Mouse (Mus musculus): ENCODE data around the gene Cd2ap. TPM values are rescaled to one million over a fixed set of nuclear protein-coding genes. Genes with fewer than 3 reads are reported as not detected.
"Not testable (repeated sequence)": the region's sequence is repeated elsewhere in the genome, so short reads cannot be mapped to it uniquely, and the experiment has no call there.

The Cd2ap gene
- polyA plus RNA-seq, 1 experiment from 2014 or later, result 37.4 TPM

- H3K4me3 ChIP-seq (ENCODE audit: low read depth, low read length), result no peak overlapping the region
- no peak for TF ChIP-seq CTCF (IDR thresholded peaks at IDR 0.05; ENCODE audit: low read depth)
- H3K27ac ChIP-seq (ENCODE audit: low read depth, low read length), result peak overlapping the region; percentile 72
- no peaks in the 10 kb centered on the region for H3K27me3 ChIP-seq (replicated peaks; ENCODE audit: control insufficient read depth, insufficient read depth, low read length)
- no peak overlapping the region for H3K9ac ChIP-seq (ENCODE audit: low read depth, low read length)
- WGBS, result 22% methylated on average over 9 of the region's 9 CpGs
- peak; percentile 74 for ATAC-seq
- H3K36me3 ChIP-seq (ENCODE audit: control insufficient read depth, insufficient read depth), result no peaks in the 10 kb centered on the region
- no peak overlapping the region; the same call in 1 of the 2 replicates for H3K4me2 ChIP-seq (replicated peaks; ENCODE audit: low read depth)
- H3K4me1 ChIP-seq (replicated peaks; ENCODE audit: control insufficient read depth, insufficient read depth, low read length), result no peaks in the 10 kb centered on the region
- no peaks in the 10 kb centered on the region for H3K9me3 ChIP-seq (ENCODE audit: control insufficient read depth)
These were observed 32.9 kb upstream of the Cd2ap start for GRCm38 (mm10) chr17:42909376-42909775.

GRCm38 (mm10) chr17:42908744-42909370 lies 32.4 kb upstream of the Cd2ap start:
- Histone ChIP-seq H3K4me2 (replicated peaks; ENCODE audit: low read depth) (peak overlapping the region; percentile 31; the same call in 1 of the 2 replicates), H3K27ac (ENCODE audit: low read depth, low read length) (peak overlapping the region; percentile 72), H3K4me1 (replicated peaks; ENCODE audit: control insufficient read depth, insufficient read depth, low read length) (no peaks in the 10 kb centered on the region), H3K27me3 (replicated peaks; ENCODE audit: control insufficient read depth, insufficient read depth, low read length) (no peaks in the 10 kb centered on the region), H3K4me3 (ENCODE audit: low read depth, low read length) (no peak overlapping the region), H3K9ac (ENCODE audit: low read depth, low read length) (no peak overlapping the region), H3K9me3 (ENCODE audit: control insufficient read depth) (no peaks in the 10 kb centered on the region), H3K36me3 (ENCODE audit: control insufficient read depth, insufficient read depth) (no peaks in the 10 kb centered on the region)
- peak; percentile 90 for ATAC-seq
- WGBS, result 21% methylated on average over 9 of the region's 9 CpGs
- 0 out of 2 replicates have a peak, but pooled peaks have one; percentile 12 for TF ChIP-seq CTCF (IDR thresholded peaks at IDR 0.05; ENCODE audit: low read depth)

- ATAC-seq, result no peak
- Histone ChIP-seq H3K9ac (ENCODE audit: low read depth, low read length) (no peak overlapping the region), H3K27me3 (replicated peaks; ENCODE audit: control insufficient read depth, insufficient read depth, low read length) (no peaks in the 10 kb centered on the region), H3K9me3 (ENCODE audit: control insufficient read depth) (no peaks in the 10 kb centered on the region), H3K4me1 (replicated peaks; ENCODE audit: control insufficient read depth, insufficient read depth, low read length) (no peaks in the 10 kb centered on the region), H3K4me2 (replicated peaks; ENCODE audit: low read depth) (no peak overlapping the region), H3K4me3 (ENCODE audit: low read depth, low read length) (no peak overlapping the region), H3K36me3 (ENCODE audit: control insufficient read depth, insufficient read depth) (no peaks in the 10 kb centered on the region), H3K27ac (ENCODE audit: low read depth, low read length) (peak overlapping the region; percentile 72)
- 65% methylated on average over 3 of the region's 3 CpGs for WGBS
- TF ChIP-seq CTCF (IDR thresholded peaks at IDR 0.05; ENCODE audit: low read depth), result no peak
These were observed 31.7 kb upstream of the Cd2ap start for GRCm38 (mm10) chr17:42908136-42908535.

GRCm38 (mm10) chr17:42906456-42906855 lies 30.0 kb upstream of the Cd2ap start:
- H3K4me1 ChIP-seq (replicated peaks; ENCODE audit: control insufficient read depth, insufficient read depth, low read length); H3K27me3 ChIP-seq (replicated peaks; ENCODE audit: control insufficient read depth, insufficient read depth, low read length); H3K4me3 ChIP-seq (ENCODE audit: low read depth, low read length); H3K27ac ChIP-seq (ENCODE audit: low read depth, low read length); H3K9me3 ChIP-seq (ENCODE audit: control insufficient read depth); H3K9ac ChIP-seq (ENCODE audit: low read depth, low read length); H3K4me2 ChIP-seq (replicated peaks; ENCODE audit: low read depth); H3K36me3 ChIP-seq (ENCODE audit: control insufficient read depth, insufficient read depth); ATAC-seq: not testable (repeated sequence)
- WGBS, result 85% methylated on average over 1 of the region's 1 CpGs

GRCm38 (mm10) chr17:42905919-42906318 lies 29.5 kb upstream of the Cd2ap start:
- WGBS, result 80% methylated on average over 6 of the region's 6 CpGs
- TF ChIP-seq CTCF (IDR thresholded peaks at IDR 0.05; ENCODE audit: low read depth), result no peak
- no peak overlapping the region for H3K4me3 ChIP-seq (ENCODE audit: low read depth, low read length)
- no peaks in the 10 kb centered on the region for H3K4me1 ChIP-seq (replicated peaks; ENCODE audit: control insufficient read depth, insufficient read depth, low read length)
- H3K9me3 ChIP-seq (ENCODE audit: control insufficient read depth), result no peaks in the 10 kb centered on the region
- H3K27ac ChIP-seq (ENCODE audit: low read depth, low read length), result no peak overlapping the region
- no peak for ATAC-seq
- no peaks in the 10 kb centered on the region for H3K36me3 ChIP-seq (ENCODE audit: control insufficient read depth, insufficient read depth)
- no peak overlapping the region for H3K9ac ChIP-seq (ENCODE audit: low read depth, low read length)
- no peak overlapping the region for H3K4me2 ChIP-seq (replicated peaks; ENCODE audit: low read depth)
- H3K27me3 ChIP-seq (replicated peaks; ENCODE audit: control insufficient read depth, insufficient read depth, low read length), result no peaks in the 10 kb centered on the region

- H3K4me2 ChIP-seq (replicated peaks; ENCODE audit: low read depth), result no peak overlapping the region
- H3K27me3 ChIP-seq (replicated peaks; ENCODE audit: control insufficient read depth, insufficient read depth, low read length), result no peaks in the 10 kb centered on the region
- peak; percentile 90 for ATAC-seq
- 26% methylated on average over 2 of the region's 2 CpGs for WGBS
- no peak for TF ChIP-seq CTCF (IDR thresholded peaks at IDR 0.05; ENCODE audit: low read depth)
- no peak overlapping the region for H3K4me3 ChIP-seq (ENCODE audit: low read depth, low read length)
- no peaks in the 10 kb centered on the region for H3K36me3 ChIP-seq (ENCODE audit: control insufficient read depth, insufficient read depth)
- H3K9ac ChIP-seq (ENCODE audit: low read depth, low read length), result no peak overlapping the region
- H3K4me1 ChIP-seq (replicated peaks; ENCODE audit: control insufficient read depth, insufficient read depth, low read length), result no peaks in the 10 kb centered on the region
- H3K27ac ChIP-seq (ENCODE audit: low read depth, low read length), result peak overlapping the region; percentile 76; the same call in 1 of the 2 replicates
- 0 out of 2 replicates have a peak, but pooled peaks cover 9% of the 10 kb centered on the region for H3K9me3 ChIP-seq (ENCODE audit: control insufficient read depth)
These were observed 24.3 kb upstream of the Cd2ap start for GRCm38 (mm10) chr17:42900795-42901194.

Data from intestine, postnatal 0 days (tissue).